Mouse (Mus musculus) spleen, postnatal 4 days (tissue): Measurements from ENCODE around the gene Lmo2.

Source experiments
- DNase-seq, 2 experiments: peaks; one replicate each; pipeline ENCODE4 v3.0.0; 2022; ENCODE audit warnings: low spot score in 2 of 2

Gene Lmo2

DNA sequence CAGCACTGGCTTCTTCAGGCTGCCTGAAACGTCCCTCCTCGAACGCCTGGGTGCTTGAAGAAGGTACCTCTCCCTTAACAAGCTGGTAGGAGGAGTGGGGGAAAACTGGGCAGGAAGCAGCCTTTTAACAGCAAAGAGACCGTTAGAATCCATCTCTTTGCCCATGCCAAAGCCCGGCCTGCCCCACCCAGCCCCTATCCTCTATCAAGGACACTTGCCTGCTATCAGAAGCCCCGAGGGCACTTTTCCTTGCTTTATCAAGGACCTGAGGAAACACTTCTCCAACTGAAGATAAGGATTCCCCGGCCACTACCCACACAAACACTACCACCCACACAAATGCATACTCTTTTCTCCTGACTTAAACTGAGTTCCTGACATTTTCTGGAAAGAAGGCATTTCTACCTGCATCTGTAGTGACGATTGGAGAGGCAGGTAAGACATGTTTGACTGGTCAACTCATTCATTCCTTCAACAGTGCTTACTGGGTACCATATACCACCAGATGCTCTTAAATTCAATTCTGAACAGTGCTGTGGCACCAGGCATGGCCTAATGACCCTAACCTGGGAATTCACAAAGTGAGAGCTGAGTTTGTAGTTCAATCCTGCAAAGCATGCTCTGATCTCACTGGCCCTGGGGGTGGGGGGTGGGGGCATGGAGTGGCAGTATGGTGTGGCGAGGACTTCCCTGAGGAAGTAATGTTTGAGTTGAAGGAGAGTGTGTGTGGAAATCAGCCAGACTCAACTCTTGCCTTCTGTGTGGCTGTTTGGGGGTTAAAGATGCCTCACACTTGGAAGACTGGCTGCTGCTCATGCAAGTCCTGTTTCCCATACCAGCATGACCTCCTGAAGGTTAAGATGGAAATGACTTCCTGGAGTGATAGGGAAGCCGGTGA is at the start of gene Lmo2:
Gene Lmo2, plus strand, starts transcription at position 338 of the 898 bp plus-strand sequence.
- DNase-seq = peak; percentile 73 to 79

DNA sequence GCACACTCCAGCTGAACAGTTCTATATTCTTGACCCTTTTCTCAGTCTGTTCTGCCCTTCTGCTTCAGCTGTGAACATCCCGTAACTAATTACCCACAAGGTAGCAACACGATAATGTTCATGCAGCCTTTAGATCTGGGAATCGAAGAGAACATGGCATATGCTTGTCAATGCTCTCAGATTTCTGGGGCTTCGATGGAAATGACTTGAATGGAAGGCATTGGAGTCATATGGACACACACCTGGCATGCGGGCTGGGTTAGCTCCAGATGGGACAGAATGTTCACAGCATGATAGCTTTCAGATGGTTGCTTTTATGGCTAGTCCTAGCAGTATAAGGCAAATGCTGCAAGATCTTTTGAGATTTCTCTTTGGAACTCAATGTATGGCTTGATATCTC is 47.2 kb upstream of the Lmo2 start:
- no peak for DNase-seq

DNA sequence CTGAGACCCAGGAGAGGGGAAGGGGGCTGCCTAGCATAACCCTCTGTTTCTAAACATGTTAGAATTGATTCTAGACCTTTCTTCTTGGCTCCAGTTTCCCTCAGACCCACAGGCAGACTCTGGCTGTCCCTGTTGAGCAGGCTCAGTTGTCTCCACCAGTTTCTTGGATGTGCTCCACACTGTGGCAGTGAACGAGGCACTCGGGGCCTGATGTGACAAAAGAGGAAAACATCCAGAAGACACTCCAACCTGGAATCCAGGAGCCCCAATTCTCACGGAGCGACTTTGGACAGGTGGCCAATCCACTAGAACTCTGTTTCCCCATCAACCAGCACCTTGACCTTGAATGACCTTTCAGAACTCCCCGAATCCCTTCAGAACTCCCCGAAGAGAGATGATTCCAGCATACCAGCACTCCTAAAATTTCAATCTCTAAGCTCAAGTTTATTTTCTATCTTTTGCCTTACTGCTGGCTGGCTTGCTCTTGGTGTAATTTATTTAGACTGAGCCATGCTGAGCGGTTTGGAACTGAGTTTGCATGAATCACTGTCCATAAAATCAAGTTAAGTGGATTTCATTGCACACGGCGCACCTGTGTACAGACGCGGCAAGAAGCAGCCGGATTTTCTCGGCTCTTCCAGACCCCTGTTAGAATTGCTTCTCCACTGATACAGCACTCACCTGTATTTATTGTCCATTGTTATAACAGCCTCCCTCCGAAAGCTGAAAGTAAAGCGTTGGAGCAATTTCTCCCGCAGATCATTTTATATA is 45.1 kb upstream of the Lmo2 start:
- DNase-seq = no peak

DNA sequence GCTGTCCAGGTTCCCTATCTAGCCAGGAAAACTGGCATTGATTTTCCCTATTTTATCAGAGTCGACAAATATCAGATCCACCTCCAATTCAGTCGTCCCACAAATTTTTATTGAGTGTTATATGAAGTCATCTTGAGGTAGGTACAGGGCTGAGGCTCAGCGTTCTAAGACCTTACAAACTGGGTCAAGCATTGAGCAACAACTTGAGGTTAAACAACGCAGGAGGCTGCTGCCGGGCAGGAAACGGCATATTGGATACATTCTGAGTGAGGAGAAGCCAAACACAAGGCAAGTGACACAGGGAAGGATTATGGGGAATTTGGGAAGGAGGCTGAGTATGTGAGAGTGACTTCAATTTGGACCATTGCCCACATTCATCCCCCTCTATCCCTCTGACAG is 44.5 kb upstream of the Lmo2 start:
- DNase-seq = no peak

DNA sequence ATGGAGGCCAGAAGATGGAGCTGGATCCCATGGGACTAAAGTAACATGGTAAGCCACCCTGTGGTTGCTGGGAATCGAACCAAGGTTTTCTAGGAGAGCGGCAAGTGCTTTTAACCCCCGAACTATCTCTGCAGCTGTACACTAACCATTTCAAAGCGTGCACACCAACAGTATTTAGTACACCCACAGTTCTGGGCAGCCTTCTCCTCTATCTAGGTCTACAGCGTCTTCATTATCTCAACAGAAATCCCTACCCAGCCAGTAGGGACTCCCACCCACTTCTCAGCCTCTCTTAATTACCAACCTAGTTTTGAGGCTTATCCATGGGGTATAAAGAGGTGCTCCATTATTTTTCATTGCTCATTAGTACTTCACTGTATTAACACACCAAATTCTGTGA is 41.7 kb upstream of the Lmo2 start:
- no peak for DNase-seq

DNA sequence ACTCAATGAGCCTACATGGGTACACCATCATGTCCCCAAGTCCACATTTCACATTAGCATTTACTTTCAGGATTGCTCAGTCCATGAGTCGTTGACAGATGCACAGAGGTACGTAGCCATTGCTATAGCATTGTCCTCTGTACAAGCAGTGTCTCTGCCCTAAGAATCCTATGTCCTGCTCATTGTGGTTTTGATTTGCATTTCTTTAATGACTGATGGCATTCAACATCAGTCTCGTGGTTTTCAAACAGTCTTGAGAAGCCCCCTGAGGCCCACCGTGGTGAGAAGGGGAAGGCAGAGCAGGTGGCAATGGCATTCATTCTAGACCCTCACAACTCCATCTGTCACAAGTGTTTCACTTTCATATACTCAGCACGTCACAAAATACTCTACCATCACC is 40.4 kb upstream of the Lmo2 start:
- no peak for DNase-seq

DNA sequence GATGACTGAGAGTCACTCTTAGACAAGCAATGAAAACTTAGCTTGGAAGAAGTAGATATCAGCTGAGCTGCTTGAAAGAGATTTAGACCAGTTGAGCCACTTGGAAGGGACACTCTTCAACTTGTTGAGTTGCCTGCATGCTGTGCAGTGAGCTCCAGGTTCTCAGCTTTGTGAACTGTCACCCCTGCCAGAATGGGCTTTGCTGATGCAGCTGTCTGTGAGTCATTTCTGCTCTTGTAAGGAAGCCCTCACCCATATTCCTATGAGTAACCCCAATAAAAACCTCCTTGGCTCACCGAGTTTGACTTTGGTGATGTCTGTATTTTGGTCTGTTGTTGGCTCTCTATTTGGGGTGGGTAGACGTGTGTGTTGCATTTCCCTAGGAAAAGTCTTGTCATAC is 39.4 kb upstream of the Lmo2 start:
- DNase-seq = no peak

DNA sequence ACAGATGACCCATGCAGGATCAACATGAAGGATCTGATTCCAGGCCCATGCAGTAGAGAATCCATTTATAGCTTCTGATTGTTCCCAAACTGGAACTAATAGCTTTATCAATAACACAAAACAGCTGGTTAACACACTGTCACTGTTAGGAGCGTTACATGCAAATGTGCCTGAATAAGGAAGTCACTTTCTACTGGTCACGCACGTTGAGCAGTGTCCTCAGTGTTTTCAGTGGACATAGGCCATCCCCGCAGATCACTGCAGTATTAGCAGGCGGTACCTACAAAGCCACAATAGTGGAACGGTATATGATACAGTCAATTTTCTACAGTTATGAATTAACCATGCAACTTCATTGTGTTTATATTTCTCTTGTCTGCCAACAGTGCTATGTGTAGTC is 38.3 kb upstream of the Lmo2 start:
- DNase-seq = no peak

DNA sequence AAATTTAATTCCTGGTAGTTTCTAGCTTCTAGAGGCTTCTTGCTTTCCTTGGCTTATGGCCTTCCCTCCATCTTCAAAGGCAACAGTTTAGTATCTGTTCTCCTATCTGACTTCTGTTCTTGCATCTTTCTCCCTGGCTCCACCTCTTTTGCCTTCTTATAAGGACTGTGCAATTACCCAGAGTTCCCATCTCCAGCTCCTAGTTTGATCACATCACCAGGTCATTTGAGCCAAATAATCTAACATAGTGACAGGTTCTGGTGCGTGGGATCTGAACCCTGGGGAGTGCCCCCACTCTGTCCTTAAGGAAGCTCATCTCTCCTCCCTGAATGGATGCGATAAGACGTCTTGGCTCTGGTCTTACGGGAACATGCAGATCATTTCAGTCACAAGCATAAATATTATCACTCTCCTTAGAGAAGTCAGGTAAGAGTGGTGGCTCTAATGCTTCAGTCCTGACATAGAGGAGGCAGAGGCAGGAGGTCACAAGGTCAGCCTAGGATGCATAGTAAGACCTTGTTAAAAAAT is 31.1 kb upstream of the Lmo2 start:
- DNase-seq = no peak

DNA sequence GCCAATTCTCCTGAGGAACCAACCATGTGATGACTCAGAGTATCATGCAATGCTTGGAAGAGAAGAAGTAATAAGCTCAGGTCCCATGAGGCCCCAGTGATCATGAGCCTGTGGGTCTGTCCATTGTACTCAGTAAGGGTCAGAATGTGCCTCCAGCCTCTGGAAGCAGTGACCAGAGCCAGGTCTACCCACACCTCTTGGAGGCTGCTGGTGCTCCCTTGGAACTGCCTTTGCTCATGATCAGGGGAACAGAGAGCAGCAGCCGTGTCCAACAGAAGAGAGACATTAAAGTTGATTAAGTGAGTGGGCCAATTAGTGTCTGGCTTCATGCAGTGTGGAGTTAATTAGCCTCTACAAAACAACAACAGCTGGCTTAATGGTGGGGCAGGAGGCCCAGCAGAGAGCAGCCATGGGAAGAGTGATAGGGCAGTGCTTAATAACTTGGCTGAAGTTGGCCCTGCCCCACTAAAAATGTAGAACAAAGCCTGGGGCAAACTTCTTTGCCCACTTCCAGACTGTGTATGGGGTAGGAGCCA is 30.1 kb upstream of the Lmo2 start:
- no peak for DNase-seq

DNA sequence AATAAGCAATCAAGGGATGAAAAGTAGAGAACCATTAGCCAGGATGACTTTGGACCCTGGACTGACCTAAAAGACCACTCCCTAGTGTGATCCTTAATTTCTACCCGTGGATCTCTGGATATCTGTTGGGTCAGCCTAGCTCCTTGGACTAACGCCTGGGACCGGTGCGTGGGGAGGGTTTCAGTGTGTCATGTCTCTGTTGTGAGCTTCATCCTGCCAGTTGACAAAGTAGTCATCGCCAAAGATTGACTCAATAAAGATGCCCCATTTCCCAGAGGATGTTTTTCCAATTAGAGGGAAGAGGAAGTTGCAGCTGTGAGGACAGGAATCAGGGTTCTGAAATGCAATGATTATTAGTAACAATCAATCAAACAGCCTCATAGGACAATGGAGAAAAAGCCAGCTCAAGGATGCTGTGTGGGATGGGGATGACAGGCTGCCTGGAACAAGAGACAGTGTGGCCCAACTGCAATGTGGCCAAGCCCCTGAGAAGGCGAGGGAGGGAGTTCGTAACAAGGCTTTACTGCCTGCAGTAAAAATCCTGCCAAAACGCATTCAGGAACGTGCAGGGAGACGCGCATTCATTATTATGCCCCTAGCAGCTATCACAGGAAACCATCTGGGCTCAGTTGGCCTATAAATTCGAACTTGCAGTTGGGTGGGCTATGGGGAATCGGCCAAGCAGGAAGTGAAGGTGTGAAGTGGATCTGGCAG is 27.3 kb upstream of the Lmo2 start:
- DNase-seq = no peak

DNA sequence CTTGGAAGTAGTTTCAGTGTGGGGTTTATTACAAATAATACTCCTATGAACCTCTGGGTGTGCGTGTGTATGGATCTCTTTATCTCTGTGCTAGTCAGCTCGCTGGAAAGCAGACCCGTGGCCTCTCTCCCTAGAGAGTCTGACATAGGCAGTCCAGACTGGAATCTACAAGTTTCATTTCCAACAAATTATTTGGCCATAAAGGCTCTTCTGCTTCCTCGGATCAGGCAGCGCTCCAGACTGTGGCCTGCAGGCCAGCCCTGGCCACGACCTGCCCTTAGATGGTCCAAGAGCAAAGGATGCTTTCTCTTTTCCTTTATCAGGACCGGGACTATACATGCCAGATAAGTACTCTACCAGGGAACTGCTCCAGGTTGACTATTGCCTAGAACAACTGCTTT is 26.3 kb upstream of the Lmo2 start:
- no peak for DNase-seq

DNA sequence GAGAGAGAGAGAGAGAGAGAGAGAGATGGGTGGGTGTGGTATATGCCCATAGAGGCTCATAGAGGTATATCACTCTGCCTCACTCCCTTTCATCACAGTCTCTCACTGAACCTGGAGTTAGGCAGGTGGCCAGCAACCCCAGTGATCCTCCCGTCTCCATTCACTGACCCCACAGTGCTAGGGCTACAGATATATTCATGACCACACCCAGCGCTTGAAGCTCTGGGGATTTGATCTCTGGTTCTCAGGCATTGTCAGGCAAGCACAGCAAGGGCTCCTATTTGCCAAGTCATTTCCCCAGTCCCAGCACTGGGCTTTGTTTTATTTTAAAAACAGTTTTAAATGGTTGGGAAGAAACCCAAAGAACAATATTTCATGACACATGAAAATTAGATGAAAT is 25.8 kb upstream of the Lmo2 start:
- no peak for DNase-seq

DNA sequence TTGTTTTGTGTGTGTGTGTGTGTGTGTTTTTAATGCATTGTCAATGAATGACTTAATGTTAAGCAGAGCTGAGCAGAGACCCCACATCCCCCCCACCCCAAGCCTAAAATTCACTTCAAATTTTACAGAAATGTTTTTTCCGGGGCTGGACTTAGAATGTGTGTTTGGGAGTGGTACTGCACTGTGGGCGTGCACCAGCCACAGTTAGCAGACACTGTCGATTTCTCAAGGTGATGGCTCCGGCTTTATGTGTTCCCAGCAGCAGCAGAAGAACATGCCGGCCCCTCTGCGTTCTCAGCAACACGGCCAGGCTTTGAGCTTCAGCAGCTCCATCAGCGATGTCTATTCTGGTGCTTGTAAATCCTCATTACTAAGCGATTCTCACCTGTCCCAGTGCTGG is 25.3 kb upstream of the Lmo2 start:
- no peak for DNase-seq

DNA sequence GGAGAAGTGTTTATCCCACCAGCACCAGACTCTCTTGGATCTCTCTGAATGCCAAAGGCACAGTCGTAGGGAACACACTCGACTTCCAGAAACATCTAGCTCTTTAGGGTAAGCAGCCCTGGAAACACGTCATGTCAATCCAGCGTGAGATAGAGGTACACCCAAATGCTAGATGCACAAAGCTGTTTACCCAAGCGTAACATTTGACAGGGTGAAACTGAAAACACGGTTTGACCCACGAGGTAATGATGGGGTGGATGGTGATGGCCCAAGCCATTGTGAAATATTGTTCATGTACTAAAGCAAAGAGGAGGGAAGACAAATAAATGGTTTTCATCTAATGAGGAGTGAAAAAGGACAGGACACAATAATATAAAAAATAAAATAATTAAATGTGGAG is 23.5 kb upstream of the Lmo2 start:
- DNase-seq = no peak

DNA sequence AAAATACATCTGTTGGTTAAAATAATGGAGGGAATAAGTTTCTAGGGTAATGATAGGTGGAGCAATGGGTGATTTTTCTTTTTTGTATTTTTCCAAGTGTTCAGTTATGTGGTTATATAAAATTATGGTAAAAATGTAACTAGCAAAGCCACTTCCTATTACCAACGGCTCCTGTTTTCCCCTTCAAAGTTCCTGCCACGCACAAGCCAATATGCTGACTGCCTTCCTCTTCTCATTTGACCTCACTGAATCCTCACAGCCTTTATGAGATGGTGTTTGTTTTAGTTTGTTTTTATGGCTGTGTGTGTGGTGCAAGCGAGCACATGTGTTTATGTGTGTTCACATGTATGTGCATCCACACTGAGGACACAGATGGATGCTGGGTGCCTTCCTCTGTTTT is 23.1 kb upstream of the Lmo2 start:
- DNase-seq = no peak

DNA sequence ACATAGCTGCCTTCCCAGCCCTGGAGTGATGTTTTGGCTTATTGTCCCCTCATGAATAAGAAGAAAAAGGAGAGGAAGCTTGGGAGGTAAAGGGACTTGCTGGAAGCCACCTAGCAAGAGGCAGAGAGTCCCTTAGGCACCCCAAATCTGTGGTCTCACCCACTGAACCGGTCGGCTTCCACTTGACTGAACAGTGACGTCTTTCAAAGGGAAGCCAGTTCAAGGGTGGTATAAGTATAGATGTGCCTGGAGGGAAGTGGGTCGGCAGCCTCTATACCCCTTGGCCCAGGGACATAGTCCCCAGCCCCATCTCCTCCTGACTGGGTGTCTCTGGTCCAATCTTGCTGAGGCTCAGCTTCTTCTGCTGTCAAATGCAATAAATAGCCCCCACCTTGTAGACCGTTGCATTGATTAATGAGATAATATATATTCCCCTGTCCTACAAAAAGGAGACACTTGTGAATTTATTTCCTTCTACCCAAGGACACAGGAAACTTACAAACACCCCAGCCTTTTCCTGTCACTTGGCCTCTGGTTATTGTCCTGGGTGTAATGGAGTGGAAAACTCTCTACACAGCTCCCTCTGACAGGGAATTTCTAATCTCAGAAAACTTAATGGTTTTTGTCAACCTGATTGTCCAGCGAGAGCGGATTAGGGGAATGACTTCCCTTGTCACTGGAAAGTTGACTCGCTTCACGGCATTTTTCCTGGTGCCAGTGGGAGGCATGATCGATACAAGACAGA is 21.9 kb upstream of the Lmo2 start:
- DNase-seq = no peak

DNA sequence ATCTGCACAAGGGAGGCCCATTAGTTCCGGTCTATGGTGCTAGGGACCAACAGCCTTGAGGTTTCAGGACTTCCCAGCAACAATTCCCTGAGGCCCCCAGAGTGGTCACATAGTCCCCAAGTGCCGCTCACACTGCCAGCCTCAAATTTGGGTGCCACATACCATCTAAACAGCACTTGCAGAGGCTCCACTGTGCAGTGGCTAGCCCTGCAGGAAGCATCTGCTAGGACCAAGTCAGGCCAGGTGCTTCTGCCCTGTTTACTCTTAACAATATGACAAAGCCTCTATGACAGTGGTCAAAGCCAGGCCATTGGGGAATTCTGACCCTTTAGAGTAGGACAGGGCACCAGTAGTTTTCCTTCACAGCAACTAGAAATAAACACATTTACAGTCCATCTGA is 21.1 kb upstream of the Lmo2 start:
- no peak for DNase-seq

DNA sequence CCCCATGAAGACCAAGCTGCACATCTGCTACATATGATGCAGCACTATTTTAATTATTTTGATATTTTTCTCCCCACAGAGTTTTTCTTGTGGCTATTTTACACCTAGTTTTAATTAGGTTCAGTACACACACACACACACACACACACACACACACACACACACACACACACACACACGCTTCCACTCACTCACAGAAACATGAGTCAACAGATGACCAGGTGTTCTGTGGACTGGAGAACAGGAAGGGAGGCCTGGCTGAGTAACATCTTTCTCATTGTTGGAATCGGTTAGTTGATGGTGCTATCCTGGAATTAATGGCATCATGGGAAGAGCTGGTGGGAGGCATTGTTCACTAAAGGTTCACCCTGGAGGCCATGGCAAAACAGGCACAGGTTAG is 20.1 kb upstream of the Lmo2 start:
- DNase-seq = no peak

DNA sequence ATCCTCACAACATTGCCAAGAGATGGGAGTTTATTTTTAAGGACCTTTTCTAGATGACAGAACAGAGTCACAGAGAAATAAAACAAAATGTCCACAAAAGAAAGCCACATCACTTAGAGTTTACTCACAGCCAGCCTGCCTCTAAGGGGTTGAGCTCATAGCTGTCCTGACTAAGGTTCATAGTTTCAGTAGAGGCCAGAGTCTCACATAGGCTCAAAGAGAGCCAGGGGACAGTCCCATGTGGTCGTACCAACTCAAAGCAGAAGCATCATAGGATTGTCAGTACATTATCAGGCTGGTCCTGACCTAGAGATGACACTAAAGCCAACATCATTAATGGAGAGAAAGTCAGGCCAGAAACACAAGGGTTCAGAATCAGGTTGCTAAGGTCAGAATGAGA is 19.2 kb upstream of the Lmo2 start:
- no peak for DNase-seq

DNA sequence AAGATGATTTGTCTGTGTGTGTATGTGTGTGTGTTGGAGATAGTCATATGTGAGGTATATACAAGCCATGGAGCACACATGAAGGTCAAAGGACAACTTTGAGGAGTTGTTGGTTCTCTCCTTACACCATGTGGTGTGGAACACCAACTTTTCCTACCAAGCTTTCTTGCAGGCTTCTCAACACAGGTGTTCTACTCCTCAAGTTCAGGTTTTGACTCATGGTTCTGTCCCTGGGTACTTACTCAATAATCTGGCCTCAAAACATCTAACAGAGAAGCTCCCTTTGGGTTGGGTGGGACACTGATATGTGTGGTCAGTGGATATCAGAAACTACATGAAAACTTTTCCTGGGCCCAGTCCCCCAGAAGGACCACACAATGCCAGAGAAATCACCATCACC is 18.8 kb upstream of the Lmo2 start:
- no peak for DNase-seq
